Mouse (Mus musculus): ENCODE data around the gene Spire2. TPM values are rescaled to one million over a fixed set of nuclear protein-coding genes. Genes with fewer than 3 reads are reported as not detected.

The Spire2 gene
- polyA plus RNA-seq, 1 experiment from 2014 or later: 27.3 TPM

- no peak overlapping the region for H3K27ac ChIP-seq (ENCODE audit: low read depth, low read length)
- H3K9me3 ChIP-seq (ENCODE audit: control insufficient read depth, low read length): no peaks in the 10 kb centered on the region
- H3K9ac ChIP-seq (ENCODE audit: low read depth, low read length): no peak overlapping the region
- H3K36me3 ChIP-seq (ENCODE audit: control insufficient read depth, insufficient read depth, low read length): no peaks in the 10 kb centered on the region
- H3K4me1 ChIP-seq (ENCODE audit: control insufficient read depth, insufficient read depth, low read depth, low read length): peaks cover 16% of the 10 kb centered on the region
- H3K4me2 ChIP-seq (ENCODE audit: low read length): no peak overlapping the region
- ATAC-seq: no peak
- no peaks in the 10 kb centered on the region for H3K27me3 ChIP-seq (replicated peaks; ENCODE audit: control insufficient read depth, insufficient read depth, low read length)
- H3K4me3 ChIP-seq (ENCODE audit: low read length): no peak overlapping the region
- WGBS: 75% methylated on average over 6 of the region's 6 CpGs
Observed at GRCm38 (mm10) chr8:123330701-123331100, 1.8 kb upstream of the Spire2 start.

GRCm38 (mm10) chr8:123331301-123331700, 1.2 kb upstream of the Spire2 start:
- no peak for ATAC-seq
- WGBS: 90% methylated on average over 2 of the region's 2 CpGs

DNA sequence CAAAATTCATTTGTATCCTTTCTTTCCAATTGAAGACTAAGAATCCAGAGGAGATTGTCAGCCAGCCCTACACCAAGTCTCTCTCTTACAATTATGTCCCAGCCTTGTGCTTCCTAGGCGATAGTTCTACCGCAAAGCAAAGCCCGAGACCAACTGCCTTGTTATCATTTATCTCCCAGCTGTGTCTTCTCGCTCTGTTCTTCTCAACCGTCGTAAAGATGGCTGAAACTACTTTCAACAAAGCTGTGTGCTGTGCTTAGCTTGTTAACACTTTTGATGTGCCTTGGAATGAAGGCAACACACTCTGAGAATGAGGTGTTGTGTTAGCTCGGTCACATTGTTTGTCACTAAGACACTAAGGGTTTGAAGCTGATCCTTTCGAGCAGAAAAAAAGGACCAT, 703 bp upstream of the Spire2 start:
- Histone ChIP-seq H3K4me1 (ENCODE audit: control insufficient read depth, insufficient read depth, low read depth, low read length) (peaks cover 16% of the 10 kb centered on the region), H3K9me3 (ENCODE audit: control insufficient read depth, low read length) (no peaks in the 10 kb centered on the region), H3K4me2 (ENCODE audit: low read length) (peak overlapping the region; percentile 74), H3K9ac (ENCODE audit: low read depth, low read length) (peak overlapping the region; percentile 92), H3K36me3 (ENCODE audit: control insufficient read depth, insufficient read depth, low read length) (no peaks in the 10 kb centered on the region), H3K27me3 (replicated peaks; ENCODE audit: control insufficient read depth, insufficient read depth, low read length) (no peaks in the 10 kb centered on the region), H3K4me3 (ENCODE audit: low read length) (peak overlapping the region; percentile 84), H3K27ac (ENCODE audit: low read depth, low read length) (peak overlapping the region; percentile 97)
- ATAC-seq: peak; percentile 26
- WGBS: 18% methylated on average over 8 of the region's 8 CpGs

More at GRCm38 (mm10) chr8:123331301-123331700, 1.2 kb upstream of the Spire2 start:
- H3K27ac ChIP-seq (ENCODE audit: low read depth, low read length): peak overlapping the region; percentile 97
- H3K36me3 ChIP-seq (ENCODE audit: control insufficient read depth, insufficient read depth, low read length): no peaks in the 10 kb centered on the region
- no peak overlapping the region for H3K9ac ChIP-seq (ENCODE audit: low read depth, low read length)
- no peak overlapping the region; the same call in 1 of the 2 replicates for H3K4me3 ChIP-seq (ENCODE audit: low read length)
- peaks cover 16% of the 10 kb centered on the region for H3K4me1 ChIP-seq (ENCODE audit: control insufficient read depth, insufficient read depth, low read depth, low read length)
- H3K9me3 ChIP-seq (ENCODE audit: control insufficient read depth, low read length): no peaks in the 10 kb centered on the region
- H3K27me3 ChIP-seq (replicated peaks; ENCODE audit: control insufficient read depth, insufficient read depth, low read length): no peaks in the 10 kb centered on the region
- peak overlapping the region; percentile 74 for H3K4me2 ChIP-seq (ENCODE audit: low read length)

GRCm38 (mm10) chr8:123333091-123333587, 626 bp downstream of the Spire2 start:
- Histone ChIP-seq H3K27me3 (replicated peaks; ENCODE audit: control insufficient read depth, insufficient read depth, low read length) (no peaks in the 10 kb centered on the region), H3K9ac (ENCODE audit: low read depth, low read length) (peak overlapping the region; percentile 92), H3K9me3 (ENCODE audit: control insufficient read depth, low read length) (no peaks in the 10 kb centered on the region), H3K36me3 (ENCODE audit: control insufficient read depth, insufficient read depth, low read length) (no peaks in the 10 kb centered on the region), H3K4me3 (ENCODE audit: low read length) (peak overlapping the region; percentile 84), H3K4me2 (ENCODE audit: low read length) (peak overlapping the region; percentile 74), H3K4me1 (ENCODE audit: control insufficient read depth, insufficient read depth, low read depth, low read length) (peaks cover 16% of the 10 kb centered on the region), H3K27ac (ENCODE audit: low read depth, low read length) (peak overlapping the region; percentile 97)
- under 1% methylated on average over 16 of the region's 21 CpGs for WGBS
- peak; percentile 31; the same call in 1 of the 2 replicates for ATAC-seq

DNA sequence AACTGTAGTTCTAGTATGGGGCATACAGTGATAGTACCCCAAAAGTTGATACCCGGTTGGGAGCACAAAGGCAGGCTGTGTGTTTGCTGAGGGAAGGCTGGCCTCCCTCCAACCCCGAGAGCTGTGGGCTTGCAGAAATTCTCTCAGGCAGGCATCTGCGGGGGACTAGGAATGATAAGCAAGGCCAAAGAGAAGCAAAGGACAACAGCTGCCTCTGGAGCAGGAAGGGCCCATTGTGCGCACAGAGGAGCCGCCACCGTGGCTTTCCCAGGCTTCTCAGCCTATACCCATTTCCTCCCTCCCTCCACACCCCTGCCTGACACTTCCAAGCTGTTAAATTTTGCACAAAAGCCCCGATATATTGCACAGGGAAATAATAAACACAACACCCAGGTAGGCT, 1.4 kb downstream of the Spire2 start:
- Histone ChIP-seq H3K9me3 (ENCODE audit: control insufficient read depth, low read length) (no peaks in the 10 kb centered on the region), H3K4me3 (ENCODE audit: low read length) (peak overlapping the region; percentile 84), H3K27ac (ENCODE audit: low read depth, low read length) (peak overlapping the region; percentile 30), H3K27me3 (replicated peaks; ENCODE audit: control insufficient read depth, insufficient read depth, low read length) (no peaks in the 10 kb centered on the region), H3K4me2 (ENCODE audit: low read length) (peak overlapping the region; percentile 74), H3K36me3 (ENCODE audit: control insufficient read depth, insufficient read depth, low read length) (no peaks in the 10 kb centered on the region), H3K9ac (ENCODE audit: low read depth, low read length) (peak overlapping the region; percentile 92), H3K4me1 (ENCODE audit: control insufficient read depth, insufficient read depth, low read depth, low read length) (peaks cover 16% of the 10 kb centered on the region)
- no peak for ATAC-seq
- WGBS: 2% methylated on average over 7 of the region's 7 CpGs

GRCm38 (mm10) chr8:123334467-123334866, 2.0 kb downstream of the Spire2 start:
- Histone ChIP-seq H3K27ac (ENCODE audit: low read depth, low read length) (peak overlapping the region; percentile 30; the same call in 1 of the 2 replicates), H3K36me3 (ENCODE audit: control insufficient read depth, insufficient read depth, low read length) (no peaks in the 10 kb centered on the region), H3K9me3 (ENCODE audit: control insufficient read depth, low read length) (no peaks in the 10 kb centered on the region), H3K4me2 (ENCODE audit: low read length) (peak overlapping the region; percentile 74), H3K4me1 (ENCODE audit: control insufficient read depth, insufficient read depth, low read depth, low read length) (peaks cover 16% of the 10 kb centered on the region), H3K27me3 (replicated peaks; ENCODE audit: control insufficient read depth, insufficient read depth, low read length) (no peaks in the 10 kb centered on the region), H3K9ac (ENCODE audit: low read depth, low read length) (peak overlapping the region; percentile 92), H3K4me3 (ENCODE audit: low read length) (peak overlapping the region; percentile 84)
- no peak for ATAC-seq
- WGBS: 0% methylated on average over 1 of the region's 1 CpGs

- H3K36me3 ChIP-seq (ENCODE audit: control insufficient read depth, insufficient read depth, low read length): no peaks in the 10 kb centered on the region
- WGBS: 80% methylated on average over 3 of the region's 3 CpGs
Observed at GRCm38 (mm10) chr8:123337475-123337874, 5.0 kb downstream of the Spire2 start.

DNA sequence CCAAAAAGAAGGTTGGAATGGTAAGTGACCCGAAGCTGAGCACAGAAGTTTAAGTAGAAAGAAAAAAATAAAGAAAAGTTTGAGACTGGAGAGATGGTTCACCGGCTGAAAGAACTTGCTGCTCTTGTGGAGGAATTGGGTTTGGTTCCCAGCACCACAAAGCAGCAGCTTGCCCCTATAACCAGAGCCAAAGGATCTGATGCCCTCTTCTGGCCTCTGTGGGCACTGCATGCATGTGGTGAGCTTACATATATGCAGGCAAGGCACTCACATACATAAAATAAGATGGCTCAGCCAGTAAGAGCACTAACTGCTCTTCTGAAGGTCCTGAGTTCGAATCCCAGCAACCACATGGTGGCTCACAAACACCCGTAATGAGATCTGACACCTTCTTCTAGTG, 7.6 kb downstream of the Spire2 start:
- Histone ChIP-seq H3K36me3 (ENCODE audit: control insufficient read depth, insufficient read depth, low read length) (no peaks in the 10 kb centered on the region), H3K4me3 (ENCODE audit: low read length) (no peak overlapping the region), H3K9me3 (ENCODE audit: control insufficient read depth, low read length) (no peaks in the 10 kb centered on the region), H3K27me3 (replicated peaks; ENCODE audit: control insufficient read depth, insufficient read depth, low read length) (no peaks in the 10 kb centered on the region), H3K27ac (ENCODE audit: low read depth, low read length) (no peak overlapping the region), H3K9ac (ENCODE audit: low read depth, low read length) (no peak overlapping the region), H3K4me2 (ENCODE audit: low read length) (no peak overlapping the region), H3K4me1 (ENCODE audit: control insufficient read depth, insufficient read depth, low read depth, low read length) (peaks cover 3% of the 10 kb centered on the region)
- WGBS: 97% methylated on average over 4 of the region's 4 CpGs
- no peak for ATAC-seq

More at GRCm38 (mm10) chr8:123337475-123337874, 5.0 kb downstream of the Spire2 start:
- Histone ChIP-seq H3K27ac (ENCODE audit: low read depth, low read length) (no peak overlapping the region), H3K27me3 (replicated peaks; ENCODE audit: control insufficient read depth, insufficient read depth, low read length) (no peaks in the 10 kb centered on the region), H3K4me2 (ENCODE audit: low read length) (no peak overlapping the region), H3K9me3 (ENCODE audit: control insufficient read depth, low read length) (no peaks in the 10 kb centered on the region), H3K4me3 (ENCODE audit: low read length) (no peak overlapping the region), H3K4me1 (ENCODE audit: control insufficient read depth, insufficient read depth, low read depth, low read length) (peaks cover 16% of the 10 kb centered on the region), H3K9ac (ENCODE audit: low read depth, low read length) (no peak overlapping the region)
- no peak for ATAC-seq

DNA sequence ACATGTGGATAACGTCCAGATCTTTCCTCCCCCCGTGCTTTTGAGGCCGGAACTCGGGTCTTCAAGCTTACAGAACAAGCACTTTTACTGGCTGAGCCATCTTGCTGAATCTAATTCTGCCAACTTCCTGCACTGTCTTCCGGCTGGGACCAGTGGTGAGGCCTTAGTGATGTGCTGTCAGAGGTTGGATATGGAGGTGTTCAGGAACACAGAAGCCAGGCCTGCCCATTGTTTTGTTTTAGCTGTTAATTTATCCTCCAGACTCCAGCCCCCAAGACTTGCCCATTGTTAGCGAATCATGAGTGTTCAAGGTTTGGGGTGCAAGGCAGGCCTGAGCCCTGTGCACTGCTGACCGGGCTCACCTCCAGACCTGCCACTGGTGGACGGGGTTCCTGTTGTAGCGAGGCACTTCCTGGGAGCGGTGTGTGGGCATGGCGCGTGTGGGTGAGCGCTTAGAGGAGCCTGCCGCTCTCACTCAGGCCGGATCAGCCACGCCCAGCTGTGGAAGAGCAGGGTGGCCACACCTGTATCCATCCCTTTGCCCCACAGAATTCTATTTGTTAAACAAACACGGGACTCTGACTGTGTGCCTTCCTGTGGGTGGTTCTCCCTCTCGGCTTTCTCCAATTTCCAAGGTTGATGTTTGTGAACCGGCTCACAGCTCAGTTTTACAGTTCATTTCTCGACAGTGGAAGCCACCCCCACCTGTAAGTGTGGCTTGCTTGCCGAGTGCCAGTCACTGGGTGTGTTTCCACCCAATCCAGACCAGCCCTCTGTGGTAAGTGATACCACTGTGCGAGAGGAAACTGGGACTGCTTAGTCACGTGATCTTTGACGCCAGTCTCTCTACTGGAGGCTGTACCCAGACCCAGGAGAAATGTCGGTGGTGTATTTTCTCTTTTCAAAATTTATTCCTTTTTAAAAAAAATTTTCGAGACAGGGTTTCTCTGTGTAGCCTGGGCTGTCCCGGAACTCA, 8.8 kb downstream of the Spire2 start:
- Histone ChIP-seq H3K9me3 (ENCODE audit: control insufficient read depth, low read length) (no peaks in the 10 kb centered on the region), H3K36me3 (ENCODE audit: control insufficient read depth, insufficient read depth, low read length) (no peaks in the 10 kb centered on the region), H3K4me3 (ENCODE audit: low read length) (no peak overlapping the region), H3K27me3 (replicated peaks; ENCODE audit: control insufficient read depth, insufficient read depth, low read length) (no peaks in the 10 kb centered on the region), H3K27ac (ENCODE audit: low read depth, low read length) (no peak overlapping the region), H3K9ac (ENCODE audit: low read depth, low read length) (no peak overlapping the region), H3K4me1 (ENCODE audit: control insufficient read depth, insufficient read depth, low read depth, low read length) (no peaks in the 10 kb centered on the region), H3K4me2 (ENCODE audit: low read length) (no peak overlapping the region)
- 90% methylated on average over 27 of the region's 27 CpGs for WGBS
- ATAC-seq: no peak
